Mouse (Mus musculus): ENCODE measurements around the gene Adm2. TPM values are rescaled to one million over a fixed set of nuclear protein-coding genes. Genes with fewer than 3 reads are reported as not detected.

Adm2 gene
- total and polyA plus RNA-seq, 2 experiments from 2014 or later: not detected

DNA sequence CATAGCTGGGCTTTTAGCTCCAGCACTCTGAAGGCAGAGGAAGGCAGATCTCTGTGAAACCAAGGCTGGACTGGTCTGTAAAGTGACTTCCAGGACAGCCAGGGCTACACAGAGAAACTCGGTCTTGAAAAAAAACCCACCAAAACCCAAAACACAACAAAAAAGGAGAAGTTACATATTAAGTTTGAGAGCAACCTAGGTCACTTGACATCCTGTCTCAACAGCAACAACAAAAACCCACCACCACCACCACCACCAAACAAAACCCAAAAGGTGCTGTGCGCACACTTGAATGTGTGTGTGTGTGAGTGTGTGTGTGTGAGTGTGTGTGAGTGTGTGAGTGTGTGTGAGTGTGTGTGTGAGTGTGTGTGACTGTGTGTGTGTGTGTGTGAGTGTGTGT lies 17.2 kb downstream of the Adm2 start:
- H3K4me2 ChIP-seq (ENCODE audit: low read depth): no peak overlapping the region
- H3K9ac ChIP-seq: no peak overlapping the region
- no peak overlapping the region for H3K4me3 ChIP-seq (ENCODE audit: low read depth, low read length)
- no peak for TF ChIP-seq CTCF (IDR thresholded peaks at IDR 0.05; ENCODE audit: low read depth)
- H3K27me3 ChIP-seq (ENCODE audit: insufficient read depth, low read length): no peaks in the 10 kb centered on the region
- no peak for DNase-seq
- H3K4me1 ChIP-seq (ENCODE audit: insufficient read depth): no peaks in the 10 kb centered on the region
- 93% methylated on average over 2 of the region's 2 CpGs for WGBS
- no peak overlapping the region for H3K27ac ChIP-seq (ENCODE audit: low read depth, low read length)
- no peaks in the 10 kb centered on the region for H3K36me3 ChIP-seq (ENCODE audit: insufficient read depth)
- no peaks in the 10 kb centered on the region for H3K9me3 ChIP-seq (ENCODE audit: low read length)
- no peak for ATAC-seq

DNA sequence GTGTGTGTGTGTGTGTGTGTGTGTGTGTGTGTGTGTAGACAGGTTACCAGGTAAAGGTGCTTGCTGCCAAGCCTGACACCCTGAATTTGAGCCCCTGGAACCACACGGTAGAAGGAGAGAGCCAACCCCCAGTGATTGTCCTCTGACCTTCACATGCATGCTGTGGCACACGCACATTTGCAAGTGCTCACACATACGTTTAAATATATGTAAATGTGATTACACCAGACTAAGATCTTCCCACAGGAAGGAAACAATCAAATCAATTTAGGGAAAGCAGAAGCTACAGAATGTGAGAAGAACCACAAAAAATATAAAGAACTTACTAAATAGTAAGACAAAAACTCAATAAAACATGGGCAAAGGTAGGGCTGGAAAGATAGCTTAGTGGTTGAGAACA lies 17.6 kb downstream of the Adm2 start:
- no peak for ATAC-seq
- DNase-seq: no peak

DNA sequence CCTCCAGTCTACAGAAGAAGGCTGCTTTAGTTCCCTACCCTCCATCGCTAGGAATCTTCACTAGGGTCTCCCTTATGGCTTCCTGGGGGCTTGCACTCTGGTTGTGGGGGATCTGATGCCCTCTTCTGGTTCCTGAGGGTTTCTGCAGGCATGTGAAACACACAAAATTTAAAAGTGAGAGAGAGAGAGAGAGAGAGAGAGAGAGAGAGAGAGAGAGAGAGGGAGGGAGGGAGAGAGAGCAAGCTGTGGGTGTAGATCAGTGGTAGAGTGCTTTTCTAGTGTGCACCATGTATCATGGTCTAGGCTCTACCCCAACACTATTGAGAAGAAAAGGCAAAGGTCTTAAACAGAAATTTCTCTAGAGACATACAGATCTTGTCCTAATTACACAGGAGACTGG lies 19.2 kb downstream of the Adm2 start:
- 32% methylated on average over 1 of the region's 1 CpGs for WGBS
- DNase-seq (no peak), ATAC-seq (no peak)
- TF ChIP-seq CTCF (IDR thresholded peaks at IDR 0.05; ENCODE audit: low read depth): no peak
- no peaks in the 10 kb centered on the region for H3K9me3 ChIP-seq (ENCODE audit: low read length)
- no peak overlapping the region for H3K4me3 ChIP-seq (ENCODE audit: low read depth, low read length)
- H3K4me2 ChIP-seq (ENCODE audit: low read depth): no peak overlapping the region
- no peaks in the 10 kb centered on the region for H3K36me3 ChIP-seq (ENCODE audit: insufficient read depth)
- H3K27me3 ChIP-seq (ENCODE audit: insufficient read depth, low read length): no peaks in the 10 kb centered on the region
- H3K9ac ChIP-seq: no peak overlapping the region
- H3K27ac ChIP-seq (ENCODE audit: low read depth, low read length): no peak overlapping the region
- no peaks in the 10 kb centered on the region for H3K4me1 ChIP-seq (ENCODE audit: insufficient read depth)

More for the DNA sequence above, 17.6 kb downstream of the Adm2 start:
- no peak for TF ChIP-seq CTCF (IDR thresholded peaks at IDR 0.05; ENCODE audit: low read depth)
- no peaks in the 10 kb centered on the region for H3K4me1 ChIP-seq (ENCODE audit: insufficient read depth)
- no peaks in the 10 kb centered on the region for H3K36me3 ChIP-seq (ENCODE audit: insufficient read depth)
- WGBS: 89% methylated on average over 3 of the region's 3 CpGs
- no peaks in the 10 kb centered on the region for H3K27me3 ChIP-seq (ENCODE audit: insufficient read depth, low read length)
- H3K4me3 ChIP-seq (ENCODE audit: low read depth, low read length): no peak overlapping the region
- H3K27ac ChIP-seq (ENCODE audit: low read depth, low read length): no peak overlapping the region
- no peak overlapping the region for H3K9ac ChIP-seq
- no peak overlapping the region for H3K4me2 ChIP-seq (ENCODE audit: low read depth)
- no peaks in the 10 kb centered on the region for H3K9me3 ChIP-seq (ENCODE audit: low read length)

DNA sequence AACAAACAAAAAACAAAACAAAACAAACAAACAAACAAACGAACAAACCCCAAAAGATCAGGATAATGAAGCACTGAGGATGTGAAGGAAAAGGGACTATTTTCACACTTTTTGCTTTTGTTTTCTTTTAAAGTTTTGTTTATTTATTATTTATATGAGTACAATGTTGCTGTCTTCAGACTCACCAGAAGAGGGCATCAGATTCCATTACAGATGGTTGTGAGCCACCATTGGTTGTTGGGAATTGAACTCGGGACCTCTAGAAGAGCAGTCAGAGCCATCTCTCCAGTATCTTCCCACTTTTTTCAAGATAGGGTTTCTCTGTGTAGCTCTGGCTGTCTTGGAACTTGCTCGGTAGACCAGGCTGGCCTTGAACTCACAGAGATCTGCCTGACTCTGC lies 20.8 kb downstream of the Adm2 start:
- WGBS: 78% methylated on average over 3 of the region's 3 CpGs
- Histone ChIP-seq H3K4me2 (ENCODE audit: low read depth) (no peak overlapping the region), H3K27me3 (ENCODE audit: insufficient read depth, low read length) (no peaks in the 10 kb centered on the region), H3K4me1 (ENCODE audit: insufficient read depth) (no peaks in the 10 kb centered on the region), H3K9ac (no peak overlapping the region), H3K4me3 (ENCODE audit: low read depth, low read length) (no peak overlapping the region), H3K36me3 (ENCODE audit: insufficient read depth) (no peaks in the 10 kb centered on the region), H3K27ac (ENCODE audit: low read depth, low read length) (no peak overlapping the region), H3K9me3 (ENCODE audit: low read length) (no peaks in the 10 kb centered on the region)
- DNase-seq (no peak), ATAC-seq (no peak)
- TF ChIP-seq CTCF (IDR thresholded peaks at IDR 0.05; ENCODE audit: low read depth): no peak

DNA sequence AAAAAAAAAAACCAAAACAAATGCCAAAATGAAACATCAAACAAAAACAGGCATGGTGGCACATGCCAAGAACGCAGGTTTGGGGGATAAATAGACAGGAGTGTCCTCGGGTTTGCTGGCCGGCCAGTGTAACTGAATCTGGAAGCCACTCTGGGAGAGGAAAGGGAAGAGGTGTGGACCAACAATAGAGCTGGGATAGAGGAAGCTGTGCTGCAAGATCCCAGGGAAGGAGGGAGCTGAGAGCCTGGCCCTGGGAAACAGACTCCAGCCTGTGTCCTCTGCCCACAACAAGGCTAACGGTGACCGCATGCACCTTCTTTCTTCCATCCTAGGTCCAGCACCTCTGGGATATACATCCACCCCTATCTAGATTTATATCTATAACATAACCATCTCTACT lies 27.9 kb downstream of the Adm2 start:
- ATAC-seq (no peak), DNase-seq (no peak)
- Histone ChIP-seq H3K27ac (ENCODE audit: low read depth, low read length) (no peak overlapping the region), H3K4me3 (ENCODE audit: low read depth, low read length) (no peak overlapping the region), H3K27me3 (ENCODE audit: insufficient read depth, low read length) (no peaks in the 10 kb centered on the region), H3K36me3 (ENCODE audit: insufficient read depth) (peaks cover 31% of the 10 kb centered on the region), H3K4me2 (ENCODE audit: low read depth) (no peak overlapping the region), H3K4me1 (ENCODE audit: insufficient read depth) (peaks cover 7% of the 10 kb centered on the region; the same call in 1 of the 2 replicates), H3K9ac (no peak overlapping the region), H3K9me3 (ENCODE audit: low read length) (no peaks in the 10 kb centered on the region)
- TF ChIP-seq CTCF (IDR thresholded peaks at IDR 0.05; ENCODE audit: low read depth): no peak
- 83% methylated on average over 5 of the region's 5 CpGs for WGBS

DNA sequence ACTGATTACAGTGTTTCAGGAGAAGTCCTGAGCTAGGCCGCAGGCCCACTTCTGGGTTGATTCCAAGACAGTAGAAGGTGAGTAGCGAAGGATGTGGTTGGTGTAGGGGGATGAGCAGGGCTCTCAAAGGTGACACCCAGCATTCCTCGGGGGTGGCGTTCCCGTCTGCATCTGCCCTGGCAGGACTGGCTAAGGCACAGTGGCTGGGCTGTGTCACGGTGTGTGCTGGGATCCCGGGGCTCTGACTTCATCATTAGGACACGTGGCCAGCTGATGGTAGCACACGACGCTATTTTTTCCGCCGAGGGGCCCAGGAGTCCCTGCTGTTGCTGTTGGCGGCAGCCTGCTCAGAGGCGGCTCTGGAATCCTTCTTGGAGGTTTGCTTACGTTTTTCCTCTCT lies 28.8 kb downstream of the Adm2 start:
- H3K4me1 ChIP-seq (ENCODE audit: insufficient read depth): peaks cover 7% of the 10 kb centered on the region; the same call in 1 of the 2 replicates
- H3K27ac ChIP-seq (ENCODE audit: low read depth, low read length): no peak overlapping the region
- H3K36me3 ChIP-seq (ENCODE audit: insufficient read depth): peaks cover 31% of the 10 kb centered on the region
- H3K27me3 ChIP-seq (ENCODE audit: insufficient read depth, low read length): no peaks in the 10 kb centered on the region
- no peaks in the 10 kb centered on the region for H3K9me3 ChIP-seq (ENCODE audit: low read length)
- H3K9ac ChIP-seq: no peak overlapping the region
- H3K4me3 ChIP-seq (ENCODE audit: low read depth, low read length): no peak overlapping the region
- ATAC-seq (no peak), DNase-seq (no peak)
- no peak overlapping the region for H3K4me2 ChIP-seq (ENCODE audit: low read depth)
- WGBS: 92% methylated on average over 15 of the region's 15 CpGs
- no peak for TF ChIP-seq CTCF (IDR thresholded peaks at IDR 0.05; ENCODE audit: low read depth)

DNA sequence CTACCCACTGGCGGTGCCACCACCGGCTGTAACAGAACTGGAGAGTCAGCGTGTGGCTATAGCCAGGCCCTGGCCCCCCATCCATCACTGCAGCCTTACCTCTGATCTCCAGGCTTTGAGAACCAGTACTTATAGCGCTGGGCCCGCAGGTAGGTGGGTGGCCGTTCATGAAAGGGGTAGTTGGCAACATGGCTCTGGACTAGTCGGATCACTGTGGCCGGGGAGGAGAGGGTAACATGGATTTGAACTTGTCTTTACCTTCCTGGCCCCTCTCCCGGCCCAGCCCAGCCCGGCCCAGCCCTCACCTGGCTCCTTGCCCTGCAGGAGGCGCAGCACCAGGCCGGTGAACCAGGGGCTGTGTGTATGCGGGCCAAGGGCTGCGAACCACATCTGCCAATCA lies 29.5 kb downstream of the Adm2 start:
- 95% methylated on average over 14 of the region's 14 CpGs for WGBS

DNA sequence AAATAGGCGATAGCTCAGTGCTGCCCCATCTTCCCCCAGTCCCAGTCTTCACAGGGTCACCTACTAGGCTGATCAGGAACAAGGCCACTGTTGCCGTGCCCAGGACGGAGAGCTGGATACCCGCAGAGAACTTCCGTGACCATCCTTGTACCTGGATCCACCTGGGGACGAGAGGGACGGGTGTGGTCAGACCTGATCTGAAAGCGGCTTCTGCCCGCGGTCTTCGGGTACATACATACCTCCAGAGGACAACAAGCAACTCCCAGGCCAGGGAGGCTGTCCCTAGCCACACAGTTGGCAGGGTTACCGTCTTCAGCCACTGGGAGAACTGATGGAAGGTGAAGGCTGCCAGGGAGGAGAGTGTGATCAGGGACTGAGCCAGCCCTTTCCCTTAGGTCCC lies 30.3 kb downstream of the Adm2 start:
- Histone ChIP-seq H3K27me3 (ENCODE audit: insufficient read depth, low read length) (no peaks in the 10 kb centered on the region), H3K36me3 (ENCODE audit: insufficient read depth) (peaks cover 31% of the 10 kb centered on the region), H3K9ac (no peak overlapping the region), H3K4me2 (ENCODE audit: low read depth) (no peak overlapping the region), H3K4me1 (ENCODE audit: insufficient read depth) (peaks cover 16% of the 10 kb centered on the region), H3K4me3 (ENCODE audit: low read depth, low read length) (no peak overlapping the region), H3K27ac (ENCODE audit: low read depth, low read length) (no peak overlapping the region), H3K9me3 (ENCODE audit: low read length) (no peaks in the 10 kb centered on the region)
- no peak for ATAC-seq
- TF ChIP-seq CTCF (IDR thresholded peaks at IDR 0.05; ENCODE audit: low read depth): no peak
- WGBS: 97% methylated on average over 12 of the region's 12 CpGs
- no peak for DNase-seq

More for the DNA sequence above, 29.5 kb downstream of the Adm2 start:
- ATAC-seq: no peak
- no peak for DNase-seq
- H3K4me1 ChIP-seq (ENCODE audit: insufficient read depth): peaks cover 13% of the 10 kb centered on the region
- H3K9me3 ChIP-seq (ENCODE audit: low read length): no peaks in the 10 kb centered on the region
- TF ChIP-seq CTCF (IDR thresholded peaks at IDR 0.05; ENCODE audit: low read depth): no peak
- no peaks in the 10 kb centered on the region for H3K27me3 ChIP-seq (ENCODE audit: insufficient read depth, low read length)
- no peak overlapping the region for H3K9ac ChIP-seq
- H3K4me3 ChIP-seq (ENCODE audit: low read depth, low read length): no peak overlapping the region
- peaks cover 31% of the 10 kb centered on the region for H3K36me3 ChIP-seq (ENCODE audit: insufficient read depth)
- H3K4me2 ChIP-seq (ENCODE audit: low read depth): no peak overlapping the region
- H3K27ac ChIP-seq (ENCODE audit: low read depth, low read length): no peak overlapping the region

All from forebrain, postnatal 0 days (tissue).